Mouse (Mus musculus) bone marrow, adult 2 months (tissue): ENCODE measurements at regions not wholly inside any gene's neighbourhood (a gene's known extent, or its start where the extent isn't known, plus 50 kb on each side); places are given as distances from the start of the nearest gene placed in this dataset.

ENCODE experiments used
- H3K27ac ChIP-seq: fragments of 200-500 bp; 2 replicates; pipeline ENCODE4 v1.5.1; 2012; ENCODE audit warnings: low read depth, mild to moderate bottlenecking, control low read depth, inconsistent platforms, low read length; ENCODE audit not compliant: control insufficient read depth, poor library complexity, insufficient read depth
- H3K4me1 ChIP-seq: fragments of 200-500 bp; 2 replicates; pipeline ENCODE4 v1.6.1; 2011; ENCODE audit warnings: low read length; ENCODE audit not compliant: control insufficient read depth, insufficient read depth
- H3K4me3 ChIP-seq: fragments of 200-500 bp; replicated peaks from 2 replicates; pipeline ENCODE3; 2011; ENCODE audit warnings: mild to moderate bottlenecking, low read depth, low read length, control low read depth; ENCODE audit not compliant: control insufficient read depth
- CTCF ChIP-seq: fragments of 200-500 bp; IDR thresholded peaks from 2 replicates; pipeline ENCODE4 v1.5.1; 2011; ENCODE audit warnings: low read length, control low read depth; ENCODE audit not compliant: control insufficient read depth, insufficient read depth
- POLR2A ChIP-seq: fragments of 200-500 bp; IDR thresholded peaks from 2 replicates; pipeline ENCODE4 v1.6.1; 2011; ENCODE audit warnings: low read depth, mild to moderate bottlenecking, control low read depth, low read length, borderline replicate concordance; ENCODE audit not compliant: control insufficient read depth
- WGBS: fragments of 180-500 bp; shearing (Covaris S2); methylation state at CpG from one replicate; pipeline ENCODE4 v1.1.7; 2018; 5-methylcytosine and 5-hydroxymethylcytosine counted together

DNA sequence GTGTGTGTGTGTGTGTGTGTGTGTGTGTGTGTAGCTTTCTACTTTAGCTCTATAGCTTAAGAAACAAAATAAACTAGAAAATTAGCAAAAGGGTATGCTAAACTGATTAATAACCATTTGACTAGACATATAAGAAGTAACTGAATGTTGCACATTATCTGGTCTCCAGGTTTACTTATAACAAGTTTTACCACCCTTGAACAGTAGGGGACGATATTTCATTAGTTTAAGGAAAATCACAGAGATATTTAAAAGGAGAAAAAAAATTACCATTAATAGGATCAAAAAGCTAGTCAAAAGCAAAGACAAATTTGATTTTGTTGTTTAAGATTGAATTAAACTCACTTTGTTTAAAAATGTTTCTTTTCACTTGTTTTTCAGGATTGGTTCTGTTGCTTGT, 349.5 kb upstream of the Itga1 start:
- no peak overlapping the region for H3K4me3 ChIP-seq
- no peaks in the 10 kb centered on the region for H3K4me1 ChIP-seq
- H3K27ac ChIP-seq: no peak overlapping the region
- WGBS: 10% methylated on average over 1 of the region's 1 CpGs
- TF ChIP-seq CTCF (no peak), POLR2A (no peak)

DNA sequence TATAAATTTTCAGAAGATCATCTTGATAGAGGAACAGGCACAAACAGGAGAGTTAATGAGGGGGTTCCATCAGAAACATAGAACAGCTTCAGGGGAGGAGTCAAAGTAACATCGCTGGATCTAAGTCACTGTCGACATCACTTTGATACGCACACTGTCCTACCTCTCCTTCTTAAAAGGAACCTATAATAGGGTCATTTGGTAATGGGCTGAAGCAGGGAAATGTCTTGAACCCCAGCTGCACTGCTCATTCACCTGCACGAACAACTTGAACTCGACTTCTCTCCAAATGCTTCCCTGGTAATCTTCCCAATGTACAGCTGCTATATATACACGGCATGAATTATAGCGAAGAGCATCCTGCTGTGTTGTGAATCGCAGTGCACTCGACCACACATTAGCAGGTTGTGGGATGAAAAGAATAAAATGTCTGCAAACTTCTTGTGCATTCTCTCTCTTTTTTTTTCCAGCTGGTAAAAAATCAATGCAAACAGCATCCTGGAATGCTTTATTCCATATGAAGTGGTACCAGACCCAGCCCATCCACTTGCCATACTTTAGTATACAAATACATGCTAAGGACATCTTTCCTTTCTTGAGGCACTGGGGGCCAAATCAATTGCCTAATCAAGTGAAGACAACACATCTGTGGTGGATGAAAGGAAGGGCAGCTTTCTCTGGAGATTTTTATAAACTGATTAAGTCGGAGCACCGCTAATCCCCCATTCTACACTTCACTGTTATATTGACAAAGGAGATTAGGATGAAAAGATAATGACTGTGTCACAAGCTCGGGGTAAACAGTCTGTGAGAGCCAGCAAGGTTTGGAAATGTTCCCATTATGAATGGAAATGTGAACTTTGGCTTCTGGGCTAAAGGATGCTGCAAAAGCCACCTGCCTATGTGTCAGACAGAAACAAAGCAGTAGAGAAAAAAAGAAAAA, 325.6 kb upstream of the Itga1 start:
- no peak for TF ChIP-seq POLR2A
- TF ChIP-seq CTCF: no peak
- Histone ChIP-seq H3K4me1 (no peaks in the 10 kb centered on the region), H3K27ac (no peak overlapping the region), H3K4me3 (no peak overlapping the region)
- 71% methylated on average over 12 of the region's 12 CpGs for WGBS

GRCm38 (mm10) chr13:115425610-115426562, 324.1 kb upstream of the Itga1 start:
- TF ChIP-seq POLR2A (no peak), CTCF (no peak)
- 74% methylated on average over 8 of the region's 8 CpGs for WGBS
- no peak overlapping the region for H3K4me3 ChIP-seq

GRCm38 (mm10) chr13:115423761-115424160, 322.0 kb upstream of the Itga1 start:
- 59% methylated on average over 3 of the region's 3 CpGs for WGBS
- TF ChIP-seq CTCF: no peak
- no peak for TF ChIP-seq POLR2A
- H3K27ac ChIP-seq: no peak overlapping the region
- H3K4me1 ChIP-seq: no peaks in the 10 kb centered on the region; the same call in 1 of the 2 replicates
- no peak overlapping the region for H3K4me3 ChIP-seq

More at GRCm38 (mm10) chr13:115425610-115426562, 324.1 kb upstream of the Itga1 start:
- H3K27ac ChIP-seq: no peak overlapping the region
- H3K4me1 ChIP-seq: no peaks in the 10 kb centered on the region; the same call in 1 of the 2 replicates

DNA sequence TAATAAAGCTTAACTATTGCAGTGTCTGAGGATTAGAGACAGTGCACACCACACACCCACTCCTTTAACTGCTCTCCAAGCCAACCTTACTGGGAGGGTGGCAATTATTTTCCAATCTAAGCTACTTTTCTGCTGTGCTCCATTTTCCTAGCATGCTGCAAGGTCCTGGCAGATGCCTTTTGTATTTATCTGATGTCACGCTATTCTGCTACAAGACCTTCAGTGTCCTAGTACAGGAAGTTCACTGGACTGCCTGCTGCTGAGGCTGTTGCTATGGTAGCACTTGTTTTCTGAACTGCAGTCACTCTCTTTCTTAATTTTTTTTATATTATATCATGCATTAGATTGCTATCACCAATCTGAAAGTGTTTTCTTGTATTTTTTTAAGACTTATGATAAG, 319.7 kb upstream of the Itga1 start:
- WGBS: 62% methylated on average over 1 of the region's 1 CpGs
- Histone ChIP-seq H3K27ac (no peak overlapping the region), H3K4me1 (no peaks in the 10 kb centered on the region; the same call in 1 of the 2 replicates), H3K4me3 (no peak overlapping the region)
- TF ChIP-seq POLR2A (no peak), CTCF (no peak)

DNA sequence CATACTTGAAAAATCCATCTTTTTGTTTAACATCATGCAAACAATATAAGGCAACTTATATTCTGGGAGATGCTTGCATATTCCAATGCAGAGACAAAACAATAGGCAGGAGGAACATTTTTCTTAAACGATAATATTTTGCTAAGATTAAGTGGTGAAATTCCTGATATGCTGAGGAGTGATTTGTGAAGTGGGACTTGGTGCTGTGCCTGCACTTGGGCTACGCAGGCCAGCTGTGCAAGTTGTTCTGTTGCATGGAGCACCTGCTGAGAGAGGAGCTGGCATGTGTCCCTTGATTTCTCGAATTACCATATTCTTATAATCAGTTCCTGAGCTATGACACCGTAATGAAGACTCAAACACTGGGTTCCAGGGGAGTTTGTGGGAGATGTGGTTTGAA, 316.1 kb upstream of the Itga1 start:
- Histone ChIP-seq H3K4me1 (no peaks in the 10 kb centered on the region; the same call in 1 of the 2 replicates), H3K27ac (no peak overlapping the region), H3K4me3 (no peak overlapping the region)
- TF ChIP-seq POLR2A (no peak), CTCF (no peak)
- 75% methylated on average over 4 of the region's 4 CpGs for WGBS

DNA sequence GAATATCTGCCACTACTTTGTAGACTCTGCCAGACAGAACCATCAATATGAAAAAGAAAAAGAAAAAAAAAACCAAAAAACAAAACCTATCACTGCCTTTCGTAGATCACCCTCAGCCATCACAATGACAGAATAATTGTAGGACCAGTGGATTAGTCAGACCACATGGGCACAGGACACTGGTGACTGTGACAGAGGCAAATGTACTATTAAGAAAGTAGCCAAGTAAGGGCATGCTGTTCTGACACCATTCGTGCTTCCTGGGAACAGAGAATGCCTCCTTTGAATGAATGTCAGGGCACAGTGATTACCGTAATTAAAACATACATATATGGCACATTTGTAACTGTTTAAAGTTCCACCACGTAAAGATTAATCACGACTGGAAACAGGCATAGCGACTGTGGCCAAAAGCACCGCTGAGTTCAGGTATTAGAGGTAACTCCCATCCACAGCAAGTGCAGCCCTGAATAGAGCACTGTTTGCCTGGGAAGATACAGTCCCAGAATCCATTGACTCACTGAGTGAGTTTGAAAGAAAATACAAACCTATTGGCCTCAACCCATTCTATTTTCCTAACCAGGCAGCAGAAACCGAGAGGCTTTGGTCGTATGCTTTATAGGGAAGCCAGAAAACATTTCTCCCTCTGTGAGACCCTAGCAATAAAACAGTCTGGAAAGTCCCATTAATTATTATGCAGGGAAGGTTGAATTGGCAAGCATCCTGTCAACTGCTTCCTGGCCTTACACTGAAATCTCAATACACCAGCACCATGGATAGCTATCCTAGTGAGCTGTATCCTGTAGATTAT, 312.2 kb upstream of the Itga1 start:
- no peak overlapping the region for H3K4me3 ChIP-seq
- TF ChIP-seq CTCF (no peak), POLR2A (no peak)
- no peak overlapping the region for H3K27ac ChIP-seq
- H3K4me1 ChIP-seq: no peaks in the 10 kb centered on the region
- WGBS: 60% methylated on average over 9 of the region's 9 CpGs

DNA sequence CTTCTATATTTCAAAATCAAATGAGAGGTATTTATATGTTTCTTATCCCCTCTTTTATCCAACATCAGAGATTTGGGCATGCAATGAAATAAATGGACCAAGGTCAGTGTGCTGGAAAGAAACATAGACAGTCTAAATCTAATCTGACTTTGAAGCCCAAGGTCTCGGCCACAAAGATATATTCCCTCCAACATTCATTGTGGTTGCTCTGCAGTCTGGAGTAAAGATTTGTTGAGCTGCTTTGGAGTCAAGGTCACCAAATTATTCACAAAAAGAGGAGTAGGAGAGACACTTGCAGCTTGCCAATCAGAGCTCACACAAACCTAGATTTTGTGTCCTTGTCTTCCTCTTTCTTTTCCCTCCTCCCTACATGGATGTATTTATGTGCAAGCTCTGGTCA, 304.2 kb upstream of the Itga1 start:
- Histone ChIP-seq H3K4me1 (no peaks in the 10 kb centered on the region), H3K4me3 (no peak overlapping the region), H3K27ac (no peak overlapping the region)
- TF ChIP-seq POLR2A: no peak
- TF ChIP-seq CTCF: no peak
- WGBS: 76% methylated on average over 1 of the region's 1 CpGs
